Mouse (Mus musculus) thymus, postnatal 4 days (tissue): Measurements from ENCODE around the gene Fhad1.

ENCODE experiments used
- DNase-seq: peaks from one replicate; pipeline ENCODE4 v3.0.0; 2021

Fhad1 gene

GRCm38 (mm10) chr4:141930001-141930400 lies 84.9 kb downstream of the Fhad1 start:
- DNase-seq = no peak

- DNase-seq = no peak
Observed at GRCm38 (mm10) chr4:141928881-141929281, 86.0 kb downstream of the Fhad1 start.

DNA sequence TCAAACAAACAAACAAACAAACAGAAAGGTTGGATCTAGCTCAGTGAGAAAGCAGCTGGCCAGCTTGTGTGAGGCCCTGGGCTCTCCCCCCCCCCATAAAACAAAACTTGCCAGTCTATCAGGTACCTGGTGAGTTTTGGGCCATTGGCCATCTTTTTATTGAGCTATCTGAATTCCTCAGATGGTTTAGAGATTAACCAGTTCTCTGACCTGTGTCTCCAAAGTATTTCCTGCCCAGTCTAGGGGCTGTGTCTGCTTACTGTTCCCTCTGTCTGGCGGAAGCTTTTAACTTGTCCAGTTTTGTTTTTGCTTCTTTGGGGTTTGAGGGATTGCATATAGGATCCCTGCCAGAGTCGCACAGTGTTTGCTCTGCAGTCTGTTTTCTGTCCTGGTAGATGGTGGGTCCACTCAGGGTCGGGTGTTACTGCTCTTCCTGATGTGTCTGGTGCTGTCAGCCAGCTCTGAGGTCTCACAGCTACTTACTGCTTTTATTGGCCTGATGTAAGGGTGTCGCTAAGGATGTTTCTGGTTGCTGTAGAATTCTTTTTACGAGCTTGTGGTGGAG lies 89.0 kb downstream of the Fhad1 start:
- DNase-seq = no peak

- no peak for DNase-seq
Observed at GRCm38 (mm10) chr4:141923961-141924360, 90.9 kb downstream of the Fhad1 start.

DNA sequence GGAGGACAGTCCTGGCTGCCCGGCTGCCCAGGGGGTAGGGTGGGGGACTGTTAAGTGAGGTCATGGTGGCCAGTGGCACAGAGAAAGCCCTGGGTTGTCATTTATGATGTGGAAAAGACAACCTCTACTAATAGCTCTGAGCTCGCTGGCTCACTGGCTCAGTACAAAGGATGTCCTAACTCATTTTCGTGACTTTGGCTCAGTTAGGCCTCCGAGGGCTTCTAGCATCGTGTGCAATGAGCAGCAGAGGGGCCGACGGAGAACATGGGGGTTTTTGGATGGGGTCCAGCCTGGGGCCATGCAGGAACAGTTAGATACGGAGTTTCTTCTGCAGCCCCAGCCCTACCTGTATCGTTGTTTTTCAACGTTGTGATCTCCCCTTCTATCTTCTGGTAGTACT lies 94.5 kb downstream of the Fhad1 start:
- no peak for DNase-seq

- DNase-seq = peak; percentile 13
Observed at GRCm38 (mm10) chr4:141917735-141918419, 97.0 kb downstream of the Fhad1 start.

DNA sequence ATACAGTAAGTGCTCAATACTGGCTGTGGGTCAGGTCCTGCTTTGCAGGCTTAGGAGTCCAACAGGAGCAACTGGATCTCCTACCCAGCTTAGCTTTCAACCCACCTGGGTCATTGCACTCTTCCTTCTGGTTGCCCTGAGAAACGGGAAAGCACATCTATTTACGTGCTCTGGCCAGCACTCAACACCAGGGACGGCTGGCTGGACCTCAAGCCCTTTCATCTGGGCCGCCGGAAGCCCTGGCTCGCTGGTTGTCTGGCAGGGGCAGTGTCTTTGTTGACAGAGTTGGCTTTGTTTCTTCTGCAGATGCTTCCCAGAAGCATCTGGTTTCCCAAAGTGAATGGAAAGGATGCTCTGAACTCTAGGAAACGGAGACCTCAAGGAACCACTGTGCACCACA lies 100.8 kb downstream of the Fhad1 start:
- DNase-seq = no peak

DNA sequence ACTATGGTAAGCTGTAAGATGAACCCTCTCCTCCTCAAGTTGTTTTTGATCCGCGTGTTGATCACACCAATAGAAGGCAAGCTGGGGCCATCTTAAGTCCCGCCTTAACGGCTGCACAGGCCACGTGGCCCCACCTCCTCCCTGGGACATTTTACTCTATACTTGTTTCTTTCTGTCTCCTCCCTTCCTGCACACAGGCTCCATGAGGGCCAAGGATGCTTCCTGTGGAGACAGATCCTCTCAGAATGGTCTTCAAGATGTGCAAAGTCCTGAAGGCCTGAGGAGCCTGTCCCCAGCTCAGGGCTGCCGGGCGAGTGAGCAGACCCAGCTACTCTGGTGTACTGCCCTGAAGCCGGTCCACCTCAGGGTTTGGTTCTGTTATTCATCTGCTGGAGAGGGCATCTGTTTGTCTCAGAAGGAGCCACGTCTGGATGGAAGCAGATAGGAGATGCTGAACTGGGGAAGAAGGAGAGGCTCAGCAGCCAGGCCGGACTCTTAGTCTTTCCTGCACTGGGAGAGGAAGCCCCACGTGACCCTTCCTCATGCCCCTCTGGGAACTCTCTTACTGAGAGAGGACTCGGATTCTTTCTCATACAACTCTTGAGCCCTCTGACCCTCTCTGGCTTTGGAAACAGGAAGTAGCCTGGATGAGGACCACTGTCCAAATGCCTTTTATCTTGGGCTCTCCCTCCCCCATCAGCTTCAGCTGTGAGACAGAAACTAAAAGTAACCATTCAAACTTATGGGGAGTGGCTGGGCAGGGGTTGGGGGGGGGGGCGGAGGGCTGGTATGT lies 101.5 kb downstream of the Fhad1 start:
- DNase-seq = no peak

GRCm38 (mm10) chr4:141904710-141905109 lies 110.2 kb downstream of the Fhad1 start:
- DNase-seq = no peak

DNA sequence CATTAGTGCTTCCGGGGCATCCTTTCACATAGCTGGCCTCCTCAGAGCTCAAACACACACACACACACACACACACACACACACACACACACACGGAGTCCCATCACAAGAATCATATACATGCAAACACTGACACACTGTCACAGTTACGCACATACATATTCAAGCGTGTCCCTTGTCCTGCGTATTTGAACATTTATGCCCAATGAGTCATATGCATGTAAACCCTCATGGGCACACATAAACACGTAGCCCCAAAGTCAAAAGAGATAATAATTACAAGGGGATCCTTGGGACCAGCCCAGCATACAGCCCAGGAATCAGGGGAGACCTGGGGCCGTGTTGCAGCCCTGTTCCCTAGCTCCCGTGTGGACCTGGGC lies 112.4 kb downstream of the Fhad1 start:
- no peak for DNase-seq

DNA sequence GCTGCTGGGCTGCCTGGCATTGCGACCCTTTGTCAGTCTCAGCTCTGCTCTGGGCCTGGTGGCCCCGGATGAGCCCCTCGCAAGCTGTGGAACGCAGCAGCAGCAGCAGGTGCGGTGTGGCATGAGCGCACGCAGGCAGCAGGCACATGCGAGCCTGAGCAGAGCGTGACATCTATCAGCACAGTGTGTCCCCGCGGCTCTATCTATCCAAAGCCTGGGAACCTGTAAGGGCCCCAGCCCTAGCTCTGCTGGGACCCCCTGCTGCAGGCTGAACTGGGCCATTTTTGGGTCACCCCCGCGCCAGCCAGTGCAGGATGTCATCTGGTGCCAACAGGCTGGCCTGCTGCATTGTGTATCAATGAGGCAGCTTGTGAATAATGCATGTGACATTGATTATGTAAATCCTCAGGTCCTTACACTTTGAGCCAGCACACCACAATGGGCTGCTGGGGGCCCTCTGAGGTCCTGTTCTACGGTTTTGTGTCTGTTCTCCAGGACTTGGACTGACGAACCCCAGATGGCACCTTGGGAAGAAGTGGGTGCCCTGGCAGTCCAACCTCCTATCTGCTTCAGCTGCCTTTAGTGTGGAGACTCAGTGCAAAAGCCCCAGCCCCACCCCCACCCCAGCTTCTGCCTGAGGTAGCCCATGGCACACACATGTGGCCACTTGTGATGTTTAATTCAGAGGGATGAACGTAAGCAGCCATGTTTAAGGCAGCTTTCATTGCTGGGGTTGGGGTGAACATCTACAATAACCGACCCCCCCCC lies 113.0 kb downstream of the Fhad1 start:
- no peak for DNase-seq

- no peak for DNase-seq
Observed at GRCm38 (mm10) chr4:141900421-141900820, 114.5 kb downstream of the Fhad1 start.

DNA sequence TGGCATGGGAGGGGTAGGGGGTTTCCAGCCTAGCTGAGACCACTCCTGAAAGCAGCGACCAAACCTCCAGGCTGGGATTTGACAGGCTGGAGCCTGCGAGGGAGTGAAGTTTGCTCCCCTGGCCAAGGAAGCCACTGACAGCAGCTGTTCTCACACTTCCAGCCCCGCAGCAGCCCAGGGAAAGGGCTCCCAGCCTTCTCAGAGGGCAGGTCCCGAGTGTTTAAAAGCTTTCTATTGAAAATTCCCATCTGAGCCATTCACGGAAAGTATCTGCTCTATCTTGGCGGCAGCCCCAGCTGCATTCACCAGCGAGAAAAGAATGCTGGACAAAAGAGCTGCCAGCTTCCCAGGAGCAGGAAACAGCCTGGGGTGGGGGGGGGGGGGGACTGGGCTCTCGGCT lies 114.9 kb downstream of the Fhad1 start:
- DNase-seq = no peak

DNA sequence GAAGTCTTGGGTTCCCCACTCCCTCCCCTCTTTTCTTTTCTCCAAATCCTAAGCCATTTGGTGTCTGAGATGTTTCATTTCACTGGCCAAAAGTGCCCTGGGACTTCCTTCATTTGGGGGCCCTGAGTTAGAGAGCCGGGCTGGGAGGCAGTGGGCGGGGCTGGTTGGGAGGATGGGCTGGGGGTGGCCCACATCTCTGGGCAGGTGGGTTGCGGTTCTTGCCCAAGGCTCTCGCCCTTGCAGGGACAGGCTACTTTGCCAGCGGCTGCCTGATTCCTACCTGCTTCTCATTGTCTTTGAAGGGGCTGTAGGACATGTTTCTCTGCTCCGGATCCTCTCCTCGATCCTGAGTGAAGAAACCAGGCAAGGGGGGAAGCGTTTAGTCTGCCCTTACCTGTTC lies 116.0 kb downstream of the Fhad1 start:
- no peak for DNase-seq

- no peak for DNase-seq
Observed at GRCm38 (mm10) chr4:141897838-141898237, 117.0 kb downstream of the Fhad1 start.

- DNase-seq = no peak
Observed at GRCm38 (mm10) chr4:141897225-141897624, 117.7 kb downstream of the Fhad1 start.

- no peak for DNase-seq
Observed at GRCm38 (mm10) chr4:141895772-141896171, 119.1 kb downstream of the Fhad1 start.

- no peak for DNase-seq
Observed at GRCm38 (mm10) chr4:141893157-141893784, 121.6 kb downstream of the Fhad1 start.

GRCm38 (mm10) chr4:141886385-141886968 lies 128.4 kb downstream of the Fhad1 start:
- DNase-seq = no peak

- no peak for DNase-seq
Observed at GRCm38 (mm10) chr4:141885451-141885850, 129.4 kb downstream of the Fhad1 start.

- DNase-seq = no peak
Observed at GRCm38 (mm10) chr4:141882858-141883257, 132.0 kb downstream of the Fhad1 start.

DNA sequence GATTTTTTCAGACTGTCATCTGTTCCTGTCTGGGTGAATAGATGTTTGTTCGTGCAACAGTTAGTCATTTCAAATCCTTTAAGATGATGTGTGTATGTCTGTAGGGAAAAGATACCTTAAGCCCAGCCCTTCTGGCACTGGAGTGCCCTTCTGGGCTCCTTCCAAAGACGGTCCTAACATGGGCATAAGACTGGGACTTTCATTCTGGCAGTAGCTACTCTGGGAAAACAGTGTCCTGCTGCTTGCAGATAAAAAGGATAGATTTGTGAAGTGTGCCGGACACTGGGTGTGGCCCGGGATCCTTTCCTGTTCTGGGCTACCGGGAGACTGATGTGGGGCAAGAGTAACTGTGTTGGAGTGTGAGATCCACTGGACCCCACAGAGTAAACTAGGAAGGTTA lies 132.9 kb downstream of the Fhad1 start:
- no peak for DNase-seq
